Mouse (Mus musculus) right cerebral cortex, postnatal 10 days (tissue): ENCODE results near the gene Fam187a.

ENCODE experiments used
- DNase-seq, 2 experiments: peaks; one replicate each; pipeline ENCODE4 v3.0.0; 2021; ENCODE audit warnings: low spot score in 2 of 2

The Fam187a gene

GRCm38 (mm10) chr11:102894716-102895115 lies 9.7 kb downstream of the Fam187a start:
- DNase-seq, result no peak

GRCm38 (mm10) chr11:102895779-102896178 lies 10.8 kb downstream of the Fam187a start:
- no peak for DNase-seq

GRCm38 (mm10) chr11:102896641-102897040 lies 11.7 kb downstream of the Fam187a start:
- no peak for DNase-seq

GRCm38 (mm10) chr11:102898408-102898807 lies 13.4 kb downstream of the Fam187a start:
- peak; percentile 82 to 87 for DNase-seq

GRCm38 (mm10) chr11:102900763-102901162 lies 15.8 kb downstream of the Fam187a start, which contains the start of gene Gfap:
Gene Gfap (minus strand): TSS chr11:102900912.
- DNase-seq, result peak; percentile 79 to 89

- DNase-seq, result no peak
Measured at GRCm38 (mm10) chr11:102901199-102901598, 16.2 kb downstream of the Fam187a start.

- no peak for DNase-seq
Measured at GRCm38 (mm10) chr11:102902107-102902506, 17.1 kb downstream of the Fam187a start.

GRCm38 (mm10) chr11:102903654-102904053 lies 18.7 kb downstream of the Fam187a start:
- no peak for DNase-seq

GRCm38 (mm10) chr11:102911376-102911775 lies 26.4 kb downstream of the Fam187a start:
- peak in 1 of 2 experiments; percentile 54 for DNase-seq

- no peak for DNase-seq
Measured at GRCm38 (mm10) chr11:102915380-102915779, 30.4 kb downstream of the Fam187a start.

GRCm38 (mm10) chr11:102918077-102918476 lies 33.1 kb downstream of the Fam187a start:
- no peak for DNase-seq

- DNase-seq, result no peak
Measured at GRCm38 (mm10) chr11:102921491-102921890, 36.5 kb downstream of the Fam187a start.

- peak; percentile 98 for DNase-seq
Measured at GRCm38 (mm10) chr11:102924557-102925350, 39.8 kb downstream of the Fam187a start, which contains the start of gene Kif18b. Gene Kif18b (minus strand): TSS chr11:102925124.

GRCm38 (mm10) chr11:102925351-102925717 lies 40.4 kb downstream of the Fam187a start:
- no peak for DNase-seq

GRCm38 (mm10) chr11:102930672-102931071 lies 45.7 kb downstream of the Fam187a start:
- DNase-seq, result no peak

- no peak for DNase-seq
Measured at GRCm38 (mm10) chr11:102936272-102936671, 51.3 kb downstream of the Fam187a start.
